Mouse (Mus musculus) stomach, embryonic 16.5 days (tissue): ENCODE data around the gene Spindoc. TPM values are rescaled to one million over a fixed set of nuclear protein-coding genes. Genes with fewer than 3 reads are reported as not detected.
A peak's percentile ranks its signal among the peaks of the same experiment; 100 is the strongest.

Experiments used
- ATAC-seq: fragments of 200-750 bp; cut with Nextera tagmentation; 2 replicates; pipeline ENCODE4 v1.8.0; 2017; ENCODE audit warnings: moderate number of reproducible peaks, moderate TSS enrichment; ENCODE audit not compliant: insufficient read depth, low FRiP score
- H3K27ac ChIP-seq: fragments of 300-500 bp; sonication (generic); 2 replicates; pipeline ENCODE4 v1.5.1; 2014; ENCODE audit warnings: low read length
- H3K27me3 ChIP-seq: fragments of 300-500 bp; sonication (generic); 2 replicates; pipeline ENCODE4 v1.6.1; 2014; ENCODE audit warnings: low read length, control low read depth, mixed read lengths; ENCODE audit not compliant: control insufficient read depth, insufficient read depth
- H3K36me3 ChIP-seq: fragments of 300-500 bp; sonication (generic); 2 replicates; pipeline ENCODE4 v1.6.1; 2014; ENCODE audit warnings: low read length; ENCODE audit not compliant: control insufficient read depth, insufficient read depth
- H3K4me1 ChIP-seq: fragments of 300-500 bp; sonication (generic); 2 replicates; pipeline ENCODE4 v1.6.1; 2014; ENCODE audit warnings: low read length, control low read depth, mixed read lengths; ENCODE audit not compliant: control insufficient read depth, insufficient read depth
- H3K4me2 ChIP-seq: fragments of 300-500 bp; sonication (generic); 2 replicates; pipeline ENCODE4 v1.6.1; 2014; ENCODE audit warnings: low read depth, low read length, mixed read lengths
- H3K4me3 ChIP-seq: fragments of 300-500 bp; sonication (generic); replicated peaks from 2 replicates; pipeline ENCODE4 v1.5.1; 2014; ENCODE audit warnings: mild to moderate bottlenecking, low read length
- H3K9ac ChIP-seq: fragments of 300-500 bp; sonication (generic); 2 replicates; pipeline ENCODE4 v1.6.1; 2014; ENCODE audit warnings: low read length
- H3K9me3 ChIP-seq: fragments of 300-500 bp; sonication (generic); replicated peaks from 2 replicates; pipeline ENCODE4 v1.6.1; 2016; ENCODE audit warnings: low read length, control low read depth; ENCODE audit not compliant: control insufficient read depth
- WGBS: fragments of 180-500 bp; shearing (Covaris S2); extraction: QIAGEN DNeasy Blood & Tissue Kit; methylation state at CpG from one replicate; pipeline ENCODE4 v1.1.7; 2014; 5-methylcytosine and 5-hydroxymethylcytosine counted together
- polyA plus RNA-seq: library from polyadenylated mRNA; unstranded; fragments of >200 nt; fragmentation: Nextera tagmentation; extraction: Ambion mirVana; gene quantifications from 2 replicates; pipeline ENCODE4 v1.2.1, GENCODE M21; 2015

Gene Spindoc
- polyA plus RNA-seq, 1 experiment from 2014 or later: 19.8 TPM

- Histone ChIP-seq H3K9ac (peak within 1 kb of the TSS; percentile 84), H3K9me3 (no peaks in the 10 kb centered on the region), H3K4me3 (peak within 1 kb of the TSS; percentile 63), H3K27ac (peak within 1 kb of the TSS; percentile 79), H3K4me1 (peaks cover 35% of the 10 kb centered on the region), H3K4me2 (peak within 1 kb of the TSS; percentile 75), H3K36me3 (no peaks in the 10 kb centered on the region), H3K27me3 (no peaks in the 10 kb centered on the region)
- WGBS: 1% methylated on average over 63 of the region's 63 CpGs
- peak; percentile 94 for ATAC-seq
Observed at GRCm38 (mm10) chr19:7341512-7342397, 41.0 kb downstream of the Spindoc start, which contains the start of gene Mark2. Gene Mark2 (minus strand): TSS chr19:7341860.

- Histone ChIP-seq H3K27me3 (no peaks in the 10 kb centered on the region), H3K9me3 (no peaks in the 10 kb centered on the region), H3K36me3 (no peaks in the 10 kb centered on the region), H3K27ac (peak overlapping the region; percentile 79), H3K9ac (peak overlapping the region; percentile 84), H3K4me2 (peak overlapping the region; percentile 75), H3K4me3 (peak overlapping the region; percentile 63), H3K4me1 (peaks cover 43% of the 10 kb centered on the region)
- under 1% methylated on average over 40 of the region's 46 CpGs for WGBS
- ATAC-seq: peak; percentile 72
Observed at GRCm38 (mm10) chr19:7340780-7341475, 41.9 kb downstream of the Spindoc start.

- Histone ChIP-seq H3K9ac (peak overlapping the region; percentile 84), H3K27ac (peak overlapping the region; percentile 79), H3K36me3 (no peaks in the 10 kb centered on the region), H3K4me3 (peak overlapping the region; percentile 63), H3K4me2 (peak overlapping the region; percentile 75), H3K27me3 (no peaks in the 10 kb centered on the region), H3K9me3 (no peaks in the 10 kb centered on the region), H3K4me1 (peaks cover 45% of the 10 kb centered on the region)
- WGBS: under 1% methylated on average over 15 of the region's 15 CpGs
- no peak for ATAC-seq
Observed at GRCm38 (mm10) chr19:7340371-7340779, 42.4 kb downstream of the Spindoc start.

- 18% methylated on average over 4 of the region's 4 CpGs for WGBS
- Histone ChIP-seq H3K9me3 (no peaks in the 10 kb centered on the region), H3K4me1 (peaks cover 45% of the 10 kb centered on the region), H3K4me2 (peak overlapping the region; percentile 75), H3K36me3 (no peaks in the 10 kb centered on the region), H3K27me3 (no peaks in the 10 kb centered on the region), H3K9ac (peak overlapping the region; percentile 84), H3K27ac (peak overlapping the region; percentile 79), H3K4me3 (peak overlapping the region; percentile 63)
- ATAC-seq: no peak
Observed at GRCm38 (mm10) chr19:7339867-7340266, 42.9 kb downstream of the Spindoc start.

GRCm38 (mm10) chr19:7339026-7339425, 43.8 kb downstream of the Spindoc start:
- peak overlapping the region; percentile 84 for H3K9ac ChIP-seq
- no peaks in the 10 kb centered on the region for H3K9me3 ChIP-seq
- 33% methylated on average over 5 of the region's 5 CpGs for WGBS
- peaks cover 45% of the 10 kb centered on the region for H3K4me1 ChIP-seq
- peak overlapping the region; percentile 75 for H3K4me2 ChIP-seq
- H3K4me3 ChIP-seq: peak overlapping the region; percentile 63
- ATAC-seq: no peak
- no peaks in the 10 kb centered on the region for H3K27me3 ChIP-seq
- no peaks in the 10 kb centered on the region for H3K36me3 ChIP-seq
- H3K27ac ChIP-seq: peak overlapping the region; percentile 79

- peaks cover 45% of the 10 kb centered on the region for H3K4me1 ChIP-seq
- H3K9me3 ChIP-seq: no peaks in the 10 kb centered on the region
- H3K4me2 ChIP-seq: peak overlapping the region; percentile 75
- H3K9ac ChIP-seq: peak overlapping the region; percentile 42; the same call in 1 of the 2 replicates
- no peak for ATAC-seq
- peak overlapping the region; percentile 79; the same call in 1 of the 2 replicates for H3K27ac ChIP-seq
- H3K36me3 ChIP-seq: no peaks in the 10 kb centered on the region
- no peak overlapping the region for H3K4me3 ChIP-seq
- WGBS: 54% methylated on average over 2 of the region's 2 CpGs
- no peaks in the 10 kb centered on the region for H3K27me3 ChIP-seq
Observed at GRCm38 (mm10) chr19:7337781-7338342, 44.9 kb downstream of the Spindoc start.

- Histone ChIP-seq H3K36me3 (no peaks in the 10 kb centered on the region), H3K4me1 (peaks cover 41% of the 10 kb centered on the region), H3K4me3 (no peak overlapping the region), H3K9ac (no peak overlapping the region), H3K4me2 (no peak overlapping the region), H3K9me3 (no peaks in the 10 kb centered on the region), H3K27me3 (no peaks in the 10 kb centered on the region), H3K27ac (peak overlapping the region; percentile 93)
- peak; percentile 14; the same call in 1 of the 2 replicates for ATAC-seq
- WGBS: 65% methylated on average over 4 of the region's 4 CpGs
Observed at GRCm38 (mm10) chr19:7335656-7336055, 47.1 kb downstream of the Spindoc start.

GRCm38 (mm10) chr19:7334049-7334448, 48.7 kb downstream of the Spindoc start:
- Histone ChIP-seq H3K9ac (0 out of 2 replicates have a peak overlapping the region, but pooled peaks have one; percentile 6), H3K4me2 (peak overlapping the region; percentile 37), H3K4me1 (peaks cover 28% of the 10 kb centered on the region), H3K36me3 (no peaks in the 10 kb centered on the region), H3K27me3 (no peaks in the 10 kb centered on the region), H3K9me3 (no peaks in the 10 kb centered on the region), H3K4me3 (peak overlapping the region; percentile 7; the same call in 1 of the 2 replicates), H3K27ac (peak overlapping the region; percentile 82)
- 32% methylated on average over 2 of the region's 2 CpGs for WGBS
- peak; percentile 93 for ATAC-seq
